28 mouse cellular contexts compared by ENCODE assay signal in the genomic region with DNA sequence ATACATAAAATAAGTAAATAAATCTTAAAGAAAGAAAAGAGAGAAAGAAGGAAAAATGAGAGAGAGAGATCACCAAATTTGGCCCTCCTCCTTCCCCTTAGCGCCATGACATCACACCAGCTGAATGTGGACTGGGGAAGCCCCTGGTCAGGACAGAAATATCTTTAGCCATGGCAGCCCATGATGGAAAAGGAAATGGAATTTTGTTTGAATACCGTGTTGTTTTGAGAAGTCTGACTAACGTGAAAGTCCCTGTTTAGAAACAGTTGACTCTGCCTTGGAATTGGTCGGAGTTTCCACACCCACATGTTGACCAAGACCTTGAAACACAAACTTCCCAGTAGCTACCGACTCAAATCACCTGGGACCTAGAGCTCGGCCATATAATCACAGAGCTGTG. TPM values are rescaled to one million over a fixed set of nuclear protein-coding genes. Genes with fewer than 3 reads are reported as not detected.
"Had no signal": no experiment of that assay in that cellular context is flagged by ENCODE, and none has a peak within 500 bp of the region (broad histone marks: within the 10 kb centered on the region; RNA-seq: fewer than 3 reads in every experiment).

No protein-coding gene starts in this region.

- H3K4me1 ChIP-seq: liver, embryonic 13.5 days had no signal

- H3K27me3 ChIP-seq: heart, embryonic 12.5 days; hindbrain, embryonic 12.5 days; intestine, embryonic 15.5 days; kidney, embryonic 15.5 days; liver, embryonic 15.5 days had no signal

- H3K9me3 ChIP-seq: heart, embryonic 10.5 days; intestine, embryonic 15.5 days; kidney, embryonic 15.5 days; liver, embryonic 13.5 days; liver, embryonic 15.5 days had no signal

- H3K9ac ChIP-seq: heart, embryonic 12.5 days; hindbrain, embryonic 12.5 days; hindbrain, embryonic 14.5 days; intestine, embryonic 15.5 days; kidney, embryonic 15.5 days; limb, embryonic 12.5 days; liver, embryonic 13.5 days; liver, embryonic 15.5 days had no signal

- H3K4me3 ChIP-seq: gastrocnemius, adult 2 months; heart, embryonic 10.5 days; heart, embryonic 12.5 days; hindbrain, embryonic 10.5 days; hindbrain, embryonic 12.5 days; intestine, embryonic 15.5 days; kidney, embryonic 15.5 days; limb, embryonic 12.5 days; liver, embryonic 13.5 days; liver, embryonic 15.5 days had no signal

- H3K27ac ChIP-seq: gastrocnemius, adult 2 months; heart, embryonic 10.5 days; hindbrain, embryonic 12.5 days; hindbrain, embryonic 14.5 days; intestine, embryonic 15.5 days; kidney, postnatal 0 days; liver, embryonic 13.5 days; liver, embryonic 15.5 days had no signal

- DNase-seq: gastrocnemius, adult 2 months; gastrocnemius, postnatal 10 days; gastrocnemius, postnatal 25 days; heart, adult 18-20 months; heart, postnatal 10 days; heart, postnatal 4 days; kidney, adult 2 months; kidney, adult 9 months; kidney, postnatal 14 days; kidney, postnatal 36 days; layer of hippocampus, adult 9-11 months; layer of hippocampus, postnatal 36 days; left cerebral cortex, postnatal 4 days; liver, embryonic 13.5 days had no signal

- ATAC-seq: hindbrain, embryonic 16.5 days; inflammation-experienced regulatory T-cells, adult 6 months; intestine, embryonic 15.5 days; intestine, postnatal 0 days had no signal

- H3K4me2 ChIP-seq: heart, embryonic 12.5 days; hindbrain, embryonic 12.5 days; hindbrain, embryonic 14.5 days; intestine, embryonic 15.5 days; kidney, embryonic 15.5 days; limb, embryonic 12.5 days; liver, embryonic 13.5 days; liver, embryonic 15.5 days had no signal

- H3K36me3 ChIP-seq: heart, embryonic 10.5 days; heart, embryonic 12.5 days; hindbrain, embryonic 12.5 days; intestine, embryonic 15.5 days; kidney, embryonic 15.5 days; limb, embryonic 12.5 days; liver, embryonic 13.5 days; liver, embryonic 15.5 days had no signal

RNA-seq across cellular contexts. Expression of a gene that starts 24.0 kb away (rescaled TPM):
- polyA plus RNA-seq: liver, adult 2 months had no signal

RNA-seq across cellular contexts. Expression of a gene that starts 37.5 kb away (rescaled TPM):
- polyA plus RNA-seq: inflammation-experienced regulatory T-cells, adult 6 months had no signal
